Mouse (Mus musculus): Measurements from ENCODE around the gene Dnajc17.

DNA sequence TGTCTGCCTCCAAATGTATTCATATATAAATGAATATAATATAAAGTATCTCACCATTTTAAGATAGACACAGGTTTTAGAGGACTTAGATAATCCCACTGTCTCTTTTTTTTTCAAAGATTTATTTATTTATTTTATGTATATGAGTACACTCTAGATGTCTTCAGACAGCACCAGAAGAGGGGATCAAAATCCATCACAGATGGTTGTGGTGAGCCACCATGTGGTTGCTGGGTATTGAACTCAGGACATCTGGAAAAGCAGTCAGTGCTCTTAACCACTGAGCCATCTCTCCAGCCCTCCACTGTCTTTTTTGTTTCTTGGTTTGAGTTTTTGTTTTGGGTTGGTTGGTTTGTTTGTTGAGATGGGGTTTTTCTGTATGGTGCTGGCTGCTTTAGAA lies 50.8 kb downstream of the Dnajc17 start:
- no peak for TF ChIP-seq HCFC1 (IDR thresholded peaks at IDR 0.05; ENCODE audit: borderline replicate concordance, insufficient read depth, low read length)
- TF ChIP-seq ZC3H11A (IDR thresholded peaks at IDR 0.05; ENCODE audit: borderline replicate concordance, low read depth, low read length), result no peak

Measured in ES-E14 (cell line).